Mouse (Mus musculus) stomach, embryonic 16.5 days (tissue): ENCODE results near the gene Ammecr1. TPM values are rescaled to one million over a fixed set of nuclear protein-coding genes. Genes with fewer than 3 reads are reported as not detected.

Experiments
- ATAC-seq: fragments of 200-750 bp; cut with Nextera tagmentation; 2 replicates; pipeline ENCODE4 v1.8.0; 2017; ENCODE audit warnings: moderate number of reproducible peaks, moderate TSS enrichment; ENCODE audit not compliant: insufficient read depth, low FRiP score
- H3K27ac ChIP-seq: fragments of 300-500 bp; sonication (generic); 2 replicates; pipeline ENCODE4 v1.5.1; 2014; ENCODE audit warnings: low read length
- H3K27me3 ChIP-seq: fragments of 300-500 bp; sonication (generic); 2 replicates; pipeline ENCODE4 v1.6.1; 2014; ENCODE audit warnings: low read length, control low read depth, mixed read lengths; ENCODE audit not compliant: control insufficient read depth, insufficient read depth
- H3K36me3 ChIP-seq: fragments of 300-500 bp; sonication (generic); 2 replicates; pipeline ENCODE4 v1.6.1; 2014; ENCODE audit warnings: low read length; ENCODE audit not compliant: control insufficient read depth, insufficient read depth
- H3K4me1 ChIP-seq: fragments of 300-500 bp; sonication (generic); 2 replicates; pipeline ENCODE4 v1.6.1; 2014; ENCODE audit warnings: low read length, control low read depth, mixed read lengths; ENCODE audit not compliant: control insufficient read depth, insufficient read depth
- H3K4me2 ChIP-seq: fragments of 300-500 bp; sonication (generic); 2 replicates; pipeline ENCODE4 v1.6.1; 2014; ENCODE audit warnings: low read depth, low read length, mixed read lengths
- H3K4me3 ChIP-seq: fragments of 300-500 bp; sonication (generic); replicated peaks from 2 replicates; pipeline ENCODE4 v1.5.1; 2014; ENCODE audit warnings: mild to moderate bottlenecking, low read length
- H3K9ac ChIP-seq: fragments of 300-500 bp; sonication (generic); 2 replicates; pipeline ENCODE4 v1.6.1; 2014; ENCODE audit warnings: low read length
- H3K9me3 ChIP-seq: fragments of 300-500 bp; sonication (generic); replicated peaks from 2 replicates; pipeline ENCODE4 v1.6.1; 2016; ENCODE audit warnings: low read length, control low read depth; ENCODE audit not compliant: control insufficient read depth
- WGBS: fragments of 180-500 bp; shearing (Covaris S2); extraction: QIAGEN DNeasy Blood & Tissue Kit; methylation state at CpG from one replicate; pipeline ENCODE4 v1.1.7; 2014; 5-methylcytosine and 5-hydroxymethylcytosine counted together
- polyA plus RNA-seq: library from polyadenylated mRNA; unstranded; fragments of >200 nt; fragmentation: Nextera tagmentation; extraction: Ambion mirVana; gene quantifications from 2 replicates; pipeline ENCODE4 v1.2.1, GENCODE M21; 2015

Ammecr1 gene
- polyA plus RNA-seq, 1 experiment from 2014 or later: 9.8 TPM

GRCm38 (mm10) chrX:142897477-142898000 lies 69.0 kb downstream of the Ammecr1 start:
- Histone ChIP-seq H3K36me3 (no peaks in the 10 kb centered on the region), H3K27me3 (peaks cover 6% of the 10 kb centered on the region; the same call in 1 of the 2 replicates), H3K4me1 (no peaks in the 10 kb centered on the region), H3K9ac (no peak overlapping the region), H3K4me3 (no peak overlapping the region), H3K27ac (no peak overlapping the region), H3K9me3 (no peaks in the 10 kb centered on the region), H3K4me2 (no peak overlapping the region)
- 94% methylated on average over 6 of the region's 6 CpGs for WGBS
- ATAC-seq: no peak

- no peak overlapping the region for H3K9ac ChIP-seq
- ATAC-seq: no peak; the same call in 1 of the 2 replicates
- no peak overlapping the region for H3K4me3 ChIP-seq
- no peaks in the 10 kb centered on the region for H3K36me3 ChIP-seq
- H3K4me2 ChIP-seq: no peak overlapping the region
- peaks cover 6% of the 10 kb centered on the region; the same call in 1 of the 2 replicates for H3K27me3 ChIP-seq
- no peak overlapping the region for H3K27ac ChIP-seq
- no peaks in the 10 kb centered on the region for H3K4me1 ChIP-seq
- WGBS: 45% methylated on average over 2 of the region's 2 CpGs
- H3K9me3 ChIP-seq: no peaks in the 10 kb centered on the region
Observed at GRCm38 (mm10) chrX:142895316-142895715, 71.2 kb downstream of the Ammecr1 start.

DNA sequence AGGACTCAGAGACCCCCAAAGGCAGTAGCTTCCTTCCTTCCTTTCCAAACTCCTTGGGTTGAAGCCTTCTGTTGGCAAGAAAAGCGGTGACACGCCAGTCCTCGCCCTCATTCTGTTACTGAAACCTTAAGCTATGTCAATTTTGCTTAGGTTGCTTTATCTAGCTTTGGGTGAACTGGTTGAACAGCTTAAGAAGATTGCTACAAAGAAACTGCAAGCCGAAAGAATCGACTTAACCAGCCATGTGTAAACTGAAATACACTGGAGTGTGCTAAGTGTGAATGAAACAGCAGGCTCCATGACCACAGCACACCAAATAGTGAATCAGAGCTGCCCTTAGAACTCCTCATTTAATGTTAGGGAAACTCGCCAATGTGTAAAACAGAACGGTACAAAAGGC lies 80.6 kb downstream of the Ammecr1 start:
- H3K4me2 ChIP-seq: no peak overlapping the region

GRCm38 (mm10) chrX:142883593-142883992 lies 82.9 kb downstream of the Ammecr1 start:
- H3K9ac ChIP-seq: no peak overlapping the region
- no peaks in the 10 kb centered on the region for H3K36me3 ChIP-seq
- no peaks in the 10 kb centered on the region for H3K27me3 ChIP-seq
- WGBS: 83% methylated on average over 4 of the region's 4 CpGs
- ATAC-seq: no peak
- H3K4me3 ChIP-seq: no peak overlapping the region
- no peak overlapping the region for H3K4me2 ChIP-seq
- no peak overlapping the region for H3K27ac ChIP-seq
- no peaks in the 10 kb centered on the region for H3K4me1 ChIP-seq
- H3K9me3 ChIP-seq: no peaks in the 10 kb centered on the region

More for the DNA sequence above, 80.6 kb downstream of the Ammecr1 start:
- Histone ChIP-seq H3K9ac (no peak overlapping the region), H3K36me3 (no peaks in the 10 kb centered on the region), H3K4me3 (no peak overlapping the region), H3K27me3 (no peaks in the 10 kb centered on the region), H3K4me1 (no peaks in the 10 kb centered on the region), H3K27ac (no peak overlapping the region), H3K9me3 (no peaks in the 10 kb centered on the region)
- WGBS: 75% methylated on average over 7 of the region's 7 CpGs
- ATAC-seq: no peak

DNA sequence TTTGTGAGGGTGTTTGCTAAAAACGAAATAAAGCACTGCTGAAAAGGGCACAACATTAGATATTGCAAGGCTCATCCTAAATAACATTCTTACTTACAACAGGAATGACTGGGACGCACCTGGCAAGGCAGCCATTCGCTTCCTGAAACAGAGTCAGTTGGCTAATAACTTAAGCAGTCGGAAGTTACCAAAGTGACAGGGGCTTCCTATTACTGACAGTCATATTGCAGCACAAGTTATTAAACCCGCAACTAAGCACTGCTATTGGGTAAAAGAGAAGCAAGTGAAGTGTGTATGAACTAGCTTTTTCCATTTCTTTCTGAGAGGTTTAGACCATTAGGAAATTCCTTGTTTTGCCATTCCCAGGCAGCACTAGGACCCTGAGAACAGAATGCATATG lies 84.3 kb downstream of the Ammecr1 start:
- Histone ChIP-seq H3K36me3 (no peaks in the 10 kb centered on the region), H3K4me3 (no peak overlapping the region), H3K27me3 (no peaks in the 10 kb centered on the region), H3K9ac (no peak overlapping the region), H3K9me3 (no peaks in the 10 kb centered on the region), H3K4me2 (no peak overlapping the region), H3K27ac (no peak overlapping the region), H3K4me1 (no peaks in the 10 kb centered on the region)
- no peak for ATAC-seq
- WGBS: 86% methylated on average over 5 of the region's 5 CpGs

DNA sequence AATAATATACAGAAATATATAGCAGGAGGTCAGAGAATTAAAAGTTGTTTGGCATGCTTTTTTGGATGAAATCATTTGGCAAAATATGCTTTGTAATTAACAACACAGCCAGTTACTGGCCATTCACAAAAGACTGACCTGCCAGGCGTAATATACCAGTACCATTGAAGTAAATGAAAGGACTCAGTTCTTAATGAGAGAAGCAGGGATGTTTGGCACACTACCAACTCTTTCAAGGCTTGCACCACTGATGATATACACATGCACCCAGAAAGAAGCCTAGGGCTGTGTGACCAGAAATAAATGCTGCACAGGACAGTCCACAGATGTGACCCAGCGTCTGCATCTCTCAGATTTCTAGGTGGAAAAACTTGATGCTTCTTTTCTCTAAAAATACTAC lies 96.7 kb downstream of the Ammecr1 start:
- H3K4me2 ChIP-seq: no peak overlapping the region
- no peaks in the 10 kb centered on the region for H3K27me3 ChIP-seq
- H3K4me1 ChIP-seq: no peaks in the 10 kb centered on the region
- no peak for ATAC-seq
- no peaks in the 10 kb centered on the region for H3K9me3 ChIP-seq
- H3K4me3 ChIP-seq: no peak overlapping the region
- no peak overlapping the region for H3K9ac ChIP-seq
- H3K36me3 ChIP-seq: no peaks in the 10 kb centered on the region
- no peak overlapping the region for H3K27ac ChIP-seq
- 75% methylated on average over 2 of the region's 2 CpGs for WGBS

GRCm38 (mm10) chrX:142848032-142848431 lies 118.5 kb downstream of the Ammecr1 start:
- no peaks in the 10 kb centered on the region; the same call in 1 of the 2 replicates for H3K27me3 ChIP-seq
- H3K4me2 ChIP-seq: no peak overlapping the region
- H3K9ac ChIP-seq: no peak overlapping the region
- no peak overlapping the region for H3K27ac ChIP-seq
- H3K36me3 ChIP-seq: no peaks in the 10 kb centered on the region
- no peaks in the 10 kb centered on the region for H3K4me1 ChIP-seq
- no peak for ATAC-seq
- WGBS: 86% methylated on average over 9 of the region's 9 CpGs
- H3K9me3 ChIP-seq: no peaks in the 10 kb centered on the region
- no peak overlapping the region for H3K4me3 ChIP-seq

GRCm38 (mm10) chrX:142846266-142846665 lies 120.3 kb downstream of the Ammecr1 start:
- Histone ChIP-seq H3K4me3 (no peak overlapping the region), H3K4me2 (no peak overlapping the region), H3K4me1 (no peaks in the 10 kb centered on the region), H3K27me3 (no peaks in the 10 kb centered on the region; the same call in 1 of the 2 replicates), H3K9ac (no peak overlapping the region), H3K36me3 (no peaks in the 10 kb centered on the region), H3K9me3 (no peaks in the 10 kb centered on the region), H3K27ac (no peak overlapping the region)
- ATAC-seq: no peak
- WGBS: 66% methylated on average over 6 of the region's 6 CpGs

DNA sequence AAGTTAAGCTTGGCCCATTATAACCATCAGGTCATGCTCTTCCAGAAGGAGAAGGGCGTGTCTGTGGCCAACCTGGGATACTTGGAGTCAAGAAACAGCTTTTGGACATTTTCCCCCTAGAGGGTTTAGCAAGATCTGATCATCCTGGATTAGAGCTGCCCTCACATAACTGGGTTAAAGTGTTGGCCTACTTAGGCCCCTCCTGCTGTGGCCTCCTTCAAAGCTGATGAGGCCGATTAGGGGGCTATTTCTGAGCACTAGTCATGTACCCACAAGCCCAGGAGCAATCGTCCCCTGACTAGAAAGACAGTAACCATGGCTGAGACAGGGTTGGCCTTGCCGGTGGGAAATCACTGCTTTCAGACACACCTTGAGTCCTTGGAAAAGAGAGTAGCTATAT lies 124.6 kb downstream of the Ammecr1 start:
- H3K36me3 ChIP-seq: no peaks in the 10 kb centered on the region
- no peak overlapping the region for H3K4me3 ChIP-seq
- 83% methylated on average over 4 of the region's 4 CpGs for WGBS
- H3K9me3 ChIP-seq: no peaks in the 10 kb centered on the region
- no peak overlapping the region for H3K27ac ChIP-seq
- no peaks in the 10 kb centered on the region; the same call in 1 of the 2 replicates for H3K27me3 ChIP-seq
- no peak overlapping the region for H3K9ac ChIP-seq
- H3K4me2 ChIP-seq: no peak overlapping the region
- ATAC-seq: no peak
- H3K4me1 ChIP-seq: no peaks in the 10 kb centered on the region
